13 mouse cellular contexts compared by ENCODE assay signal in the genomic region with DNA sequence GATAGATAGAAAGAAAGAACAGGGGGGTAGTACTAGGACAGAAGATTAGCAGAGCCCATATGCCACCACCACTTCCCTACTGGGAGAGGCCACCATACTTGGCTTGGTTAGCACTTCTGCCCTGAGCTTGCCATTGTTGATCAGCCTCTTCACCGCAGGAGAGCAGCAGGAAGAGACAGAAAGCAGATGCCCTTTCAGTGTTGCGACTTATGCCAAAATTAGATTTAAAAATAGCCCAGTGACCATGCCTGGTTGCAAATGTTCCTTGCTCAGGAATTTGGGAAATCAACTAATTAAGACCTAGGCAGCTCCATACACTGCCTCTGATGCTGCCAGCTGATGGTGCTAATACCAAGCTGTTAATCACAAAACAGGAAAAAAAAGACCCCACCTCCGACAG.
DNase-seq lines count a peak whose midpoint lies in the region; ATAC-seq and TF ChIP-seq lines count a peak whose summit lies in the region.
"Had no signal": no experiment of that assay in that cellular context is flagged by ENCODE, and none has a peak within 500 bp of the region (broad histone marks: within the 10 kb centered on the region; RNA-seq: fewer than 3 reads in every experiment).

No protein-coding gene starts in this region.

- H3K27ac ChIP-seq in hindbrain, embryonic 16.5 days (ENCODE audit: low read depth, low read length): no peak overlapping the region
- H3K27ac ChIP-seq in hindbrain, embryonic 11.5 days (ENCODE audit: low read depth, low read length): no peak overlapping the region
- H3K27ac ChIP-seq: kidney, postnatal 0 days; liver, embryonic 15.5 days had no signal

- H3K9me3 ChIP-seq in hindbrain, embryonic 16.5 days (ENCODE audit: control insufficient read depth, low read length): no peaks in the 10 kb centered on the region
- H3K9me3 ChIP-seq in hindbrain, embryonic 11.5 days (ENCODE audit: control insufficient read depth, low read length): no peaks in the 10 kb centered on the region
- H3K9me3 ChIP-seq: liver, embryonic 15.5 days had no signal

- no peak overlapping the region for H3K9ac ChIP-seq in hindbrain, embryonic 16.5 days (ENCODE audit: low read depth, low read length)
- no peak overlapping the region for H3K9ac ChIP-seq in hindbrain, embryonic 11.5 days (ENCODE audit: low read depth, low read length)
- H3K9ac ChIP-seq: liver, embryonic 15.5 days had no signal

- H3K4me2 ChIP-seq in hindbrain, embryonic 16.5 days (ENCODE audit: low read length): no peak overlapping the region
- H3K4me2 ChIP-seq in hindbrain, embryonic 11.5 days (replicated peaks; ENCODE audit: low read depth, low read length): no peak overlapping the region
- H3K4me2 ChIP-seq: liver, embryonic 15.5 days had no signal

- 65% methylated on average over 3 of the region's 3 CpGs for WGBS in hindbrain, embryonic 16.5 days
- whole genome bisulfite sequencing in hindbrain, embryonic 11.5 days: 82% methylated on average over 3 of the region's 3 CpGs

- H3K4me3 ChIP-seq in hindbrain, embryonic 16.5 days (ENCODE audit: low read length): no peak overlapping the region
- no peak overlapping the region for H3K4me3 ChIP-seq in hindbrain, embryonic 11.5 days (ENCODE audit: low read depth, low read length)
- H3K4me3 ChIP-seq: liver, embryonic 15.5 days; myocyte had no signal

- no peaks in the 10 kb centered on the region for H3K4me1 ChIP-seq in hindbrain, embryonic 16.5 days (ENCODE audit: control insufficient read depth, insufficient read depth, low read depth, low read length)
- H3K4me1 ChIP-seq in hindbrain, embryonic 11.5 days (replicated peaks; ENCODE audit: control insufficient read depth, insufficient read depth, low read length): no peaks in the 10 kb centered on the region
- H3K4me1 ChIP-seq: liver, embryonic 15.5 days had no signal

- TF ChIP-seq CTCF in brain, embryonic 14.5 days (IDR thresholded peaks at IDR 0.05; ENCODE audit: borderline replicate concordance, extremely low read depth, insufficient read depth, insufficient read length): no peak

- no peak for TF ChIP-seq POLR2A in brain, embryonic 14.5 days (IDR thresholded peaks at IDR 0.05; ENCODE audit: borderline replicate concordance, extremely low read depth, insufficient read depth, insufficient read length, poor library complexity, severe bottlenecking)

- H3K36me3 ChIP-seq in hindbrain, embryonic 16.5 days (ENCODE audit: control insufficient read depth, insufficient read depth, low read length): no peaks in the 10 kb centered on the region
- H3K36me3 ChIP-seq in hindbrain, embryonic 11.5 days (ENCODE audit: control insufficient read depth, insufficient read depth, low read length): no peaks in the 10 kb centered on the region
- H3K36me3 ChIP-seq: liver, embryonic 15.5 days had no signal

- H3K27me3 ChIP-seq in hindbrain, embryonic 16.5 days (replicated peaks; ENCODE audit: control insufficient read depth, insufficient read depth, low read length): no peaks in the 10 kb centered on the region
- no peaks in the 10 kb centered on the region for H3K27me3 ChIP-seq in hindbrain, embryonic 11.5 days (ENCODE audit: control insufficient read depth, insufficient read depth, low read length)
- H3K27me3 ChIP-seq: liver, embryonic 15.5 days had no signal

- no peak for DNase-seq in hindbrain, embryonic 11.5 days (ENCODE audit: low spot score)
- peak; percentile 66 for DNase-seq in MN1 (ENCODE audit: low spot score)
- peak; percentile 44 for DNase-seq in brain, embryonic 14.5 days (ENCODE audit: low read depth)
- peak; percentile 86 for DNase-seq in cerebellum, postnatal 36 days
- DNase-seq in embryo, embryonic 10.5 days (ENCODE audit: low spot score): no peak
- no peak for DNase-seq in right cerebral cortex, postnatal 4 days
- no peak for DNase-seq in adrenal gland, postnatal 4 days (ENCODE audit: low spot score in 2 of 2)
- DNase-seq: adrenal gland, postnatal 10 days had no signal

- peak; percentile 84; the same call in 1 of the 2 replicates for ATAC-seq in hindbrain, embryonic 16.5 days
- no peak for ATAC-seq in hindbrain, embryonic 11.5 days (ENCODE audit: low FRiP score)
- ATAC-seq: inflammation-experienced regulatory T-cells, adult 6 months had no signal

Comparison
In these comparisons a context has a peak if more than half of its experiments do, and no peak if none do; other contexts are left out.
1. DNase-seq: peak in MN1 (single experiment), brain, embryonic 14.5 days (single experiment) and cerebellum, postnatal 36 days (2 of 2); none in hindbrain, embryonic 11.5 days (single experiment), embryo, embryonic 10.5 days (single experiment), right cerebral cortex, postnatal 4 days (single experiment) and adrenal gland, postnatal 4 days (0 of 2).